Mouse (Mus musculus) heart, adult 11 months (tissue): ENCODE measurements around the gene Mybpc1.
"Not testable (repeated sequence)": the region's sequence is repeated elsewhere in the genome, so short reads cannot be mapped to it uniquely, and the experiment has no call there.

Experiments
- DNase-seq: peaks from one replicate; pipeline ENCODE4 v3.0.0; 2022

Gene Mybpc1

GRCm38 (mm10) chr10:88550225-88550624, 54.7 kb downstream of the Mybpc1 start:
- DNase-seq: no peak

DNA sequence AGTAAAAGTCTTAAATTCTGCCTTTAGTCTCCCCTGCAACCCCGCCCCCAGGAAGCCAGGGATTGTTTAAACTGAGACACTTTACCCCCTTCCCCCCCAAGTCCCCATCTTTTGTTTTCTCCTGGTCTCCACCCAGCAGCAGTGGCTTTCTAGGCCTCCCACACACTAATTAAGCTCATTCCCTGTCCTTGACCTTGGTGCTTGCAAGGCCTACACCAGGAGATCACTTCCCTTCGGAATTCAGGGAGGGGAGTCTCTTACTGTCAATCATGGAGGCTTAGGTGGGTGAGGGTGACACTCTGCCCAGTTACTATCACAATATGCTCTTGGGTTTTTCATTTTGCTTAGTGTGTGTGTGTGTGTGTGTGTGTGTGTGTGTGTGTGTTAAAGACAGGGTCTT, 57.3 kb downstream of the Mybpc1 start:
- DNase-seq: no peak

- no peak for DNase-seq
Observed at GRCm38 (mm10) chr10:88530631-88531030, 74.3 kb downstream of the Mybpc1 start.

- no peak for DNase-seq
Observed at GRCm38 (mm10) chr10:88524016-88524415, 80.9 kb downstream of the Mybpc1 start.

GRCm38 (mm10) chr10:88523212-88523611, 81.7 kb downstream of the Mybpc1 start:
- no peak for DNase-seq

DNA sequence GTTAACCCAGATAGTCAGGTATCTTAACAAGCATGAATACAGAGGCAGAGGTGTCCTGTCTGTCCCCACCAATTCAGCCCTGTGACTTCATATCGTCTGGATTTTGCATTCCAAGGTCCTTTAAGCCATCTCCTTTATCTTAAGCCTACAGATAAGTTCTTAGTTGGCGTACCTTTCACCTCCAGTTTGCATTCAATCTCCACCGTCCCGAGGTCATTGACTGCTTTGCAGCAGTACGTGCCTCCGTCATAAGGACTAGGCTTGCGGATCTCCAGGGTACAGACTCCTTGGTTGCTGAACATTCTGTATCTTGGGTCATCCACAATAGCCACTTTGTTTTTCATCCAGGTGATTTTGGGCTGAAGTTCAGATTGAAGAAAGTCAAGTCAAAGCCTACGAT, 82.2 kb downstream of the Mybpc1 start:
- peak; percentile 62 for DNase-seq

GRCm38 (mm10) chr10:88515049-88515448, 89.9 kb downstream of the Mybpc1 start:
- not testable (repeated sequence) for DNase-seq

GRCm38 (mm10) chr10:88514495-88514894, 90.5 kb downstream of the Mybpc1 start:
- peak; percentile 94 for DNase-seq

- peak; percentile 69 for DNase-seq
Observed at GRCm38 (mm10) chr10:88513574-88514135, 91.3 kb downstream of the Mybpc1 start.

- peak; percentile 85 for DNase-seq
Observed at GRCm38 (mm10) chr10:88511355-88511754, 93.6 kb downstream of the Mybpc1 start.

DNA sequence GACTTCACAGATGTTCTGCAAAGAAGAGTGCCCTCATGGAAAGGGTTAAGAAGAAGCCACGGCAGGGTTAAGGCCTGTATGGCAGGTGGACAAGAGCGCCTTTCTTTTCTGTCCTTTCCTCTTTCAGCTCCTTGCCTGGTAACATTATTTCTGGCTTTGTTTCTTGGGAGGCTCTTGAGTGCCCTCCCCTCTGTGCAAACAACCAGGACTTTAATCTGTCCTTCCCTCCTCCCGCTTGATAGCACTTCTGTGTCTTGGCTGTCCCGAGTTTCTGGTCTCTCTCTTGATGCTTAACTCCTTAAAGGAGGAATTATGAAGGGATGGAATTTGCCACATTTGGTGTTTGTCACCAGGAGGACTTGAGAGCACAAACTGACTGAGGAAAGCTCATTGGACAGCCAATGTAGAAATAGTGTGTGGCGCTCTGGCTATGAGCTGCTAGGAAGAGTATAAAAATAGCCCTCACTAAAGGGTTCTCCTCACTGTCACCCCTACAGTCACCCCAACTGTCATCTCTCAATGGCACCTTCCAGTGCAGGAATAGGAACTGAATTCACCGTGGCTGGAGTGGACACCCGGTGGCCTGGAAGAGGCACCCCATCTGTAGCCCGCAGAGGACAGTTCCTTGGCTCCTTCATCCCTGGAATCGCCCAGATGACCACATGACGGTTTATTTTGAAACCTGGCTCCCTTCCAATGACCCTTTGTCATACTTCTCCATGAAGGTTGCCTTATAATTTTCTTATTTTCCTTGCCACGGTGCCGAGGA, 94.3 kb downstream of the Mybpc1 start:
- DNase-seq: peak; percentile 98

DNA sequence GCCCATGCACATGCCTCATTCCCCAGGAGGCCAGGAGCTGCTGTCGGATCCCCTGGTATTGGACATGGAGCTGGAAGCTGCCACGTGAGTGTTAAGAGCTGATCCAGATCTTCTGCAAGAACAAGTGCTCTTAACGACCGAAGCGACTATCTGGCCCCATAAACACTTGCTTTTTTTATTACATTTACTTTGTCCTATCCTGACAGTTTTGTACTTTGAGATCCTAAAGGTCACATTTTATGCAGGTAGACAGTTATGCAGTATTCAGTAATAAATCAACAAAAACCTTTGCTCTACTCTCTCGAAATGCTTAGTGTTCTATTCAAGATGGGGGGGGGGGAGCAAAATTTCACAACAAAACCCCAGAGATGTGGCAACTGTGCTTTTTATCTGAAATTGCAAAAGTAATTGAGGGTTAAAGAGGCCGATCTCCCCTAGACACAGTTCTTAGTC, 97.2 kb downstream of the Mybpc1 start:
- DNase-seq: peak; percentile 75

DNA sequence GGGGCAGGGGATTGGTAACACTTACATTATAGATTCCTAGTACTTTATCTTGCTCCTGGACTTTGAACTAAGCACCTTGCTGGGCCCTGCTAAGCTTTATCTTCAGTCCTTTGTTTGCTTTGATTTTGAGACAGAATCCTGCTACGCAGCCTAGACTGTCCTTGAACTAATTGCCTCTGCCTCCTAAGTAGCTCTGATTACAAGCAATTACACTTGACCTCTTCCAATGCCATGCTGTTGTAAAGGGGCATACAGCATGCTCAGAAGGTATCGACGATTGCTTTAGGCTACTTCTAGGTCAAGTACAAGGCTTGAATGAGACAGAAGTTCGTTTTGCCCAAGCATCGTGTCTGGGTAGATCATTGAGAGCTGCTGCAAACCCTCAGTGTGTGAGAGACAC, 99.7 kb downstream of the Mybpc1 start:
- DNase-seq: peak; percentile 40

- DNase-seq: peak; percentile 83
Observed at GRCm38 (mm10) chr10:88504481-88504880, 100.5 kb downstream of the Mybpc1 start.

DNA sequence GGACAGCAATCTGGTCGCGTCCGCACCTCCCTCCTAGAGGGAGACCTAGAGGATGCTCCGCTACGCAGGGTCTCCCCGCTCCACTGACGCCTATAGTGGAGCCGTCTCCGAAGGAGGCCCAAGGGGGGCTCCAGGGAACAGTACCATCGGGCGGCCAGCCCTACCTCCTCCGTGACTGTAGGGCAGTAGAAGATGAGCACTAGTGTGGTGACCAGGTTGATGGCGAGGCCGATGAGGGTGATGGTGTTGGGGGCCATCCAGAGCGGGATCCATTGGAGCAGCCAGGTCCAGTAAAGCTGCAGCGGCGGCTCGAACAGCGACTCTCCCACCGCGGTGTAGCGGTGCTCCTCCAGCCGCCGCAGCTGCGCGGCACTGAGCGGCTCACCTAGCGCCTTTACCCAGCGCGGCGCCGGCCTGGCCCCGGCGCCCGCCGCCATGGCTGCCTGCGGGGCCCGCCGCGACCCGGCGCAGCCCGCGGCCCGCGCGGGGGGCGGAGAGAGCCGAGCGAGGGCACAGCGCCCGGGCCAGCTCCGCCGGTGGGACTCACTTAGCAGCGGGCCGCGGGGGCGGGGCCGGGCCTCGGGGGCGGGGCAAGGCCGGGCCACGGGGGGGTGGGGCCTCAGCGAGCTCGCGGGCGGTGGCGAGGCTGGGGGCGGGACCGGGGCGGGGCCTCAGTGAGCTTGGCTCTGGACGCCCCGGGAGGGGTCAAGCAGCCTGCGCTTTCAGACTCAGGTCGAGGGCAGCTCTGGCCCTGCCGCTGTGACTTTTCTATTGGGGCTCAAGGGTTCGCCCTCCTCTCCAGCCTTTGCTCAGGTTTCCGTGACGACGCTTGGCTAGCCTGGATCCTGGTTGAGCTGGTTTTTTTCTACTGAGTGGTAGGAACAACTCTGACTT, 101.3 kb downstream of the Mybpc1 start, which contains the start of gene Chpt1:
Gene Chpt1 (minus strand): TSS at position 653 of the 894 bp plus-strand sequence.
- DNase-seq: peak; percentile 99

DNA sequence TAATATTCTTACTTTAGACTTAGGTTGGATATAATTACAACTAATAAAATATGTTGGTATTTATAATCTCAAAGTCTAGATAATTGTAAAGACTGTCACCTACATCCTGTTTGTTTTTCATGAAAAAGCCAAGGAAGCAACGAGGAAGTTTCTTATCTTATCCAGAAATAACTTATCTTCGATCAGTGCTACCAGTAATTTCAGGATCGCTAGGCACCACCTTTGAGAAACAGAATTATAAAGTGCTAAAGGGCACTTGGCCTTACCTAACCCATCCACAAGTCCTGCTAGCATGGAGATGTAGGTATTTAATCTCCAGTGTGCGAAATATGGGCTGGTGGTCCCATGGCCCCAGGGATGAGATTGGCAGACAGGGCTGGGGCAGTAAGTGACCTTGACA, 102.0 kb downstream of the Mybpc1 start:
- DNase-seq: no peak

DNA sequence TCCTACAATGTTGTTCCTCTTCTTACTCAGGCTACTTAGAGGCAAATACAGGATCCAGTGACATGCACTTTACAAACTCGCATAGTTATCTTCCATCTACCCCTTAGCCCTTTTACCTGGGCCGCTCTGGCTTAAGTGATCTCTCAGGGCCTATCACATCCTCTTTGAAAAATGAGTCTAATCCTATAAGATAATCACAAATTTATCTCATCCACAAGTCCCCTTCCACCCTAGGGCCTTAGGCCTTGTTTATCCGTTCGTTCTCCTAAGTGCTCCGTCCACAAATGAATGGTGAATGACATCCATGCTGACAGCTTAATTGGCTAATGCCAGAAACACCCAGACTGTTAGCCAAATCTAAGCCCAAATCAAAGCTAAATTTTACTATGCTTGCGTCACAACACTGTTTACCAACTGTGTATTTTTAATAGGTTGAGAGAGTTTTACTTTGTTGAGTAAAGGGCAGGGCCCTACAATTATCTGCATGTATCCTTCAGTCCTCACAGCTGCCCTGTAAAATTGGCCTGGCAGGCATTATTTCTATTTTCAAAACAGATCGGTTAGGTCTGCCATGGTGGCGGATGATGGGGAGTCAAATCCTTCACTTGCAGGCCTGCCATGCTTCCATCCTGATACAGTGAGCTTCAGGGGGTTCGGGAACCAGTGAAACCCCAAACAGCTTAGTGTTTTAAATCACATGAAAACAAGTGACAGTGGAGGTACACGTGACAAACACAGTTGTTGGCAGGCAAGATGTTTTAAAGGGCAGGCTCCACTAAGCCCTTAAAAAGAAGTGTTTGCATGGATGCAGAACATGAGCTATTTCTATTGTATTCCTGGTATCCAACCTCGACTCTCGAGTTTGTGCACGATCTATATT, 102.8 kb downstream of the Mybpc1 start:
- DNase-seq: peak; percentile 91

GRCm38 (mm10) chr10:88501370-88501769, 103.6 kb downstream of the Mybpc1 start:
- peak; percentile 72 for DNase-seq

DNA sequence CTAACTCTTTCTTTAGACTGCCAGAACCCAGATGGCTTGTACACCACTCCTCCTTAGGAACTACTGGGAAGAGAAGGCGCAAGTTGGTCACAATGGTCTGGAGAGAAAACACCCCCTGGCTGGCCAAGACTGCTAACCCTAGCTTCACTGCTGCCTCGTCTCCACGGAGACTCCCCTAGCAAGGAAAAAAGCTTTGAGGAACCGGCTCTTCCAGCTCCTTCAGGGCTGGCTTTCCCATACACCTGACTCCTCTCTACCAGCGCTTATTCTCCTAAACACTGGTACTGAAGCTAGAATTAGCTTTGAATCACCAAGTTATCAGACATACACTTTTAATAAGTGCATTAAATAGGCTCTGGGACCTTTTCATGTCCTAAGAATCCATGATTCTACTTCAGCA, 105.0 kb downstream of the Mybpc1 start:
- DNase-seq: no peak

DNA sequence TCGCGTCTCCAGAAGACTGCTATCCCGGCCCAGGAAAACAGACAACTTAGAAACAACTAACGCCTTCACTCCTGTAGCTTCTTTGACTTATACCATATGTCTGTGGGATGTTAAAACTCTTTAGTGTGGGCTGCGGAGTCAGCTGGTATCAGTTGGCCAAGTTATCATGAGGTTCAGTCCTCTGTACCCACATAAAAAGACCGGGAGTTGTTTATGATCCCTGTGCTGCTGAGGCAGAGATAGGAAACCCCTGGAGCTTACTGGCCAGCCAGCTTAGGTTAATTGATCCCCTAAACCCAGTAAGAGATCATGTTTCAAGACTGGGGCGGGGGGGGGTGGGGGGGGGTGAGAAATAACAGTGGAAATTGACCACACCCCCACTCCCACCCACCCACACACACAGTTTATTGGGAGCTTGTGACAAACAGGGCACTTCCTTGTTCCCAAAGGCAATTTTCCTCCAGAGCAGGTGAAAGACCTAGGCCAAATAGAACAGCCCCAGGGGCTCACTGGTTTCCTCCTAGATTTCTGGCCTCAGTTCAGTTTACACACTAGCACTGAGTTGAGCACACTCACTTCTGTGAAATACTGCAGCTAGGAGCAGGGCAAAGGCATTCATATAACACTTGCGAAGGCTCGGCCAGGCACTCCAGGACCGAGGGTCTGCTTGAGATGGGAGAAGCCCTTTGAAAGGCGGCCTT, 107.9 kb downstream of the Mybpc1 start:
- peak; percentile 60 for DNase-seq

DNA sequence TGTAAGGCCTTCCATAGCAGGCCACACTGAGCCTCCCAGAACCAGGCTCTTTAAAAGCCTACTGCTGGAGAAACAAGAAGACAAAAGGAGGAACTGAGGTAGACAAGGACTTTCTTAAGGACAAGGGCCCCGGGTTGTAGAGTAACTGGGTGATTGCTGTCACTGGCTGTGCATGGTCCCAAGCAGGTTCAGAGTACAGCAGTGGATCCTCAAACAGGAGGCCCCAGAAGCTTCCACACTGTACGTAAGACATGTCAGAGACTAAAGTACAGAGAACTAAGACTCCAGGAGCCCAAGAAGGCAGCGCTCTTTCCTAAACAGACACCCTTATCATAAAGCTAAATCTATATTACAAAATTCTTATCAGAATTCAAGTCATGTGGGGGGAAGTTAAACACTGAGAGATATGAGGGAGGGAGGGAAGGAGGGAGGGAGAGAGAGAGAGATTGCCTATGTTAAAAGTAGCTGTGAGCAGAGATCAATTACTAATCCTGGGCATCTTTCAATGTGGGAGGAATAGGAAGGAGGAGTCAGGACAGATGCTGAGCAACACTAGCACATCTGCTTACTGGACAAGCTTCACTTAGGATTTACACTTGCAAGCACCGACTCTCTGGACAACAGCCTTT, 109.9 kb downstream of the Mybpc1 start:
- DNase-seq: no peak
